ENCODE assay signal across 33 mouse cellular contexts in the genomic region with DNA sequence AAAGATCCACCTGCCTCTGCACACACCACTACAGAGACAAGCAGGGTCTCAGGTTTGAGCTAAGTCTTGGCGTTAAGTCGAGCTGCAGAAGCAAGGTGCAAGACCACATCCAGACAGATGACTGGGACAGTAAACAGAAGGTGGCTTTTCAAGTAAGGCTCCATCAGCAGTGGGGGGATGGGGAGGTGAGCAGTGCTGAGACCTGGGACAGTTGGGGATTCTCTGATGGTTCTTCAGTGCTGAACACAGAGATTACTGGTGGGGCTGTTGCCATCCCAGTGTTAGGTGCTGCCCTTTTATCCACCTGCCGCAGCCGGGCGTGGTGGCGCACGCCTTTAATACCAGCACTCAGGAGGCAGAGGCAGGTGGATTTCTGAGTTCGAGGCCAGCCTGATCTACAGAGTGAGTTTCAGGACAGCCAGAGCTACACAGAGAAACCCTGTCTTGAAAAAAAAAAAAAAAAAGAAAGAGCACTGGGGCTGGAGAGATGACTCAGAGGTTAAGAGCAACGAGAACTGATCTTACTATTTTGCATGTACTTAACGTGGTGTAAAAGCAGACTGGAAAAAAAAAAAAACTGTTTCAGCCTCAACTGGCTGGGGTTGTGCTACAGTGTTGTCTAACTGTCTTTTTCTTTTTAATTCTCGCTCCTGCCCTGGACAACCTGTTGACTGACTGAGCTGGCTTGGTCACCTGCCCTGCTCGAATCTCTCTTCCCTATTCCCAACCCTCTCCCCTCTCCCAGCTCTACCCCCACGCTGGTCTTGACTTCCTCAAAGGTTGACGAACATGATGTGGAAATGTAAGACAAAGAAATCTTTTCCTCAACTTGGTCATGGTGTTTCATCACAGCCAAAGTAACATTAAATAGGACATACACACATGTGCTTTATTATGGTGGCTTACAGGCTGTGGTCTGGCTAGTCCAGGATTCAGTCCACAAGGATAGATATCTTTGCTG. TPM values are rescaled to one million over a fixed set of nuclear protein-coding genes. Genes with fewer than 3 reads are reported as not detected.
DNase-seq lines count a peak whose midpoint lies in the region; ATAC-seq and TF ChIP-seq lines count a peak whose summit lies in the region.
"Had no signal": no experiment of that assay in that cellular context is flagged by ENCODE, and none has a peak within 500 bp of the region (broad histone marks: within the 10 kb centered on the region; RNA-seq: fewer than 3 reads in every experiment).

No protein-coding gene starts in this region.

- H3K4me1 ChIP-seq in embryonic facial prominence, embryonic 11.5 days (ENCODE audit: control insufficient read depth, insufficient read depth, low read length), result no peaks in the 10 kb centered on the region
- H3K4me1 ChIP-seq in embryonic facial prominence, embryonic 10.5 days, result peaks cover 19% of the 10 kb centered on the region
- no peaks in the 10 kb centered on the region for H3K4me1 ChIP-seq in ES-Bruce4 (ENCODE audit: control insufficient read depth, insufficient read depth, low read length)
- peaks cover 70% of the 10 kb centered on the region for H3K4me1 ChIP-seq in bone marrow macrophage, adult 2 months (ENCODE audit: control insufficient read depth, insufficient read depth, low read length)
- H3K4me1 ChIP-seq: embryonic facial prominence, embryonic 13.5 days; heart, embryonic 10.5 days; intestine, embryonic 15.5 days; stomach, embryonic 15.5 days had no signal

- no peaks in the 10 kb centered on the region for H3K9me3 ChIP-seq in embryonic facial prominence, embryonic 11.5 days (replicated peaks; ENCODE audit: control insufficient read depth, low read length)
- H3K9me3 ChIP-seq in embryonic facial prominence, embryonic 10.5 days, result no peaks in the 10 kb centered on the region
- no peaks in the 10 kb centered on the region for H3K9me3 ChIP-seq in ES-Bruce4 (replicated peaks; ENCODE audit: control insufficient read depth, insufficient read depth, low read length, poor library complexity, severe bottlenecking)
- H3K9me3 ChIP-seq: embryonic facial prominence, embryonic 13.5 days; forebrain, embryonic 12.5 days; heart, embryonic 10.5 days; hindbrain, embryonic 10.5 days; intestine, embryonic 15.5 days; midbrain, embryonic 13.5 days; neural tube, embryonic 12.5 days; stomach, embryonic 15.5 days had no signal

- no peak for TF ChIP-seq POLR2A in ES-Bruce4 (IDR thresholded peaks at IDR 0.05; ENCODE audit: insufficient read depth, low read length)
- TF ChIP-seq POLR2A in bone marrow macrophage, adult 2 months (IDR thresholded peaks at IDR 0.05; ENCODE audit: borderline replicate concordance, low read depth, low read length), result no peak

- 84% methylated on average over 14 of the region's 14 CpGs for WGBS in embryonic facial prominence, embryonic 11.5 days
- WGBS in embryonic facial prominence, embryonic 10.5 days, result 85% methylated on average over 14 of the region's 14 CpGs

- ATAC-seq in embryonic facial prominence, embryonic 11.5 days (replicated peaks; ENCODE audit: insufficient number of reproducible peaks, low FRiP score, low TSS enrichment, low read depth), result 0 out of 2 replicates have a peak, but pooled peaks have one; percentile 12
- ATAC-seq in megakaryocyte progenitor cell, adult 5-6 weeks (replicated peaks; ENCODE audit: poor library complexity), result peak; percentile 85
- ATAC-seq: hindbrain, embryonic 16.5 days; intestine, embryonic 15.5 days; midbrain, embryonic 13.5 days had no signal

- TF ChIP-seq CTCF in ES-Bruce4 (IDR thresholded peaks at IDR 0.05; ENCODE audit: low read depth, low read length), result no peak
- TF ChIP-seq CTCF in bone marrow macrophage, adult 2 months (IDR thresholded peaks at IDR 0.05; ENCODE audit: low read depth, low read length), result no peak

- no peak overlapping the region for H3K4me2 ChIP-seq in embryonic facial prominence, embryonic 11.5 days (ENCODE audit: low read depth, low read length)
- H3K4me2 ChIP-seq: embryonic facial prominence, embryonic 13.5 days; forebrain, embryonic 12.5 days; intestine, embryonic 15.5 days; midbrain, embryonic 13.5 days; neural tube, embryonic 12.5 days; stomach, embryonic 15.5 days had no signal

- H3K27me3 ChIP-seq in embryonic facial prominence, embryonic 11.5 days (ENCODE audit: control insufficient read depth, insufficient read depth, low read length), result no peaks in the 10 kb centered on the region
- H3K27me3 ChIP-seq in embryonic facial prominence, embryonic 10.5 days (replicated peaks; ENCODE audit: low read depth, poor library complexity, severe bottlenecking), result no peaks in the 10 kb centered on the region
- H3K27me3 ChIP-seq in ES-Bruce4 (ENCODE audit: control insufficient read depth, insufficient read depth, low read length, poor library complexity, severe bottlenecking), result no peaks in the 10 kb centered on the region
- H3K27me3 ChIP-seq: embryonic facial prominence, embryonic 13.5 days; forebrain, embryonic 12.5 days; intestine, embryonic 15.5 days; midbrain, embryonic 13.5 days; neural tube, embryonic 12.5 days; stomach, embryonic 15.5 days had no signal

- intact Hi-C loops in heart, postnatal 14 days (cut with DNase I), result no loop called here

- no peak for TF ChIP-seq EP300 in ES-Bruce4 (IDR thresholded peaks at IDR 0.05; ENCODE audit: insufficient read depth, low read depth, low read length)

- no peak overlapping the region for H3K4me3 ChIP-seq in embryonic facial prominence, embryonic 11.5 days (ENCODE audit: low read depth, low read length)
- no peak overlapping the region for H3K4me3 ChIP-seq in embryonic facial prominence, embryonic 10.5 days
- H3K4me3 ChIP-seq in ES-Bruce4 (ENCODE audit: low read depth, low read length), result no peak overlapping the region
- peak overlapping the region; percentile 23; the same call in 1 of the 2 replicates for H3K4me3 ChIP-seq in bone marrow macrophage, adult 2 months (ENCODE audit: insufficient read depth, low read length)
- H3K4me3 ChIP-seq: embryonic facial prominence, embryonic 13.5 days; erythroblast, embryonic 14.5 days; forebrain, embryonic 12.5 days; heart, embryonic 10.5 days; hindbrain, embryonic 10.5 days; intestine, embryonic 15.5 days; left cerebral cortex, adult 2 months; midbrain, embryonic 13.5 days; neural tube, embryonic 12.5 days; stomach, embryonic 15.5 days had no signal

- no peaks in the 10 kb centered on the region for H3K36me3 ChIP-seq in embryonic facial prominence, embryonic 11.5 days (replicated peaks; ENCODE audit: control insufficient read depth, insufficient read depth, low read depth, low read length)
- no peaks in the 10 kb centered on the region for H3K36me3 ChIP-seq in embryonic facial prominence, embryonic 10.5 days (replicated peaks)
- no peaks in the 10 kb centered on the region for H3K36me3 ChIP-seq in ES-Bruce4 (ENCODE audit: control insufficient read depth, insufficient read depth, low read length, poor library complexity, severe bottlenecking)
- H3K36me3 ChIP-seq: embryonic facial prominence, embryonic 13.5 days; forebrain, embryonic 12.5 days; heart, embryonic 10.5 days; hindbrain, embryonic 10.5 days; intestine, embryonic 15.5 days; midbrain, embryonic 13.5 days; neural tube, embryonic 12.5 days; stomach, embryonic 15.5 days had no signal

- no peak for DNase-seq in embryonic facial prominence, embryonic 11.5 days (ENCODE audit: low spot score)
- no peak for DNase-seq in embryonic facial prominence, embryonic 10.5 days (ENCODE audit: low spot score)
- no peak for DNase-seq in spleen, adult 12 weeks (ENCODE audit: low spot score)
- DNase-seq in kidney, adult 11 months, result no peak
- no peak for DNase-seq in heart, postnatal 14 days
- DNase-seq: adrenal gland, postnatal 10 days; cerebellum, adult 8-10 months; kidney, adult 9 months; kidney, postnatal 14 days; left cerebral cortex, postnatal 4 days; thymus, postnatal 36 days had no signal

- H3K9ac ChIP-seq in embryonic facial prominence, embryonic 11.5 days (replicated peaks; ENCODE audit: low read length), result no peak overlapping the region
- 0 out of 2 replicates have a peak overlapping the region, but pooled peaks have one; percentile 2 for H3K9ac ChIP-seq in ES-Bruce4 (ENCODE audit: low read depth, poor library complexity, severe bottlenecking)
- H3K9ac ChIP-seq: embryonic facial prominence, embryonic 13.5 days; forebrain, embryonic 12.5 days; intestine, embryonic 15.5 days; liver, embryonic 14.5 days; midbrain, embryonic 13.5 days; neural tube, embryonic 12.5 days; stomach, embryonic 15.5 days had no signal

- H3K27ac ChIP-seq in embryonic facial prominence, embryonic 11.5 days (replicated peaks; ENCODE audit: low read depth, low read length), result no peak overlapping the region
- no peak overlapping the region for H3K27ac ChIP-seq in embryonic facial prominence, embryonic 10.5 days (replicated peaks)
- no peak overlapping the region for H3K27ac ChIP-seq in ES-Bruce4 (ENCODE audit: insufficient read depth, low read length)
- peak overlapping the region; percentile 76 for H3K27ac ChIP-seq in bone marrow macrophage, adult 2 months (ENCODE audit: insufficient read depth, low read depth, low read length)
- H3K27ac ChIP-seq: embryonic facial prominence, embryonic 13.5 days; forebrain, embryonic 12.5 days; heart, embryonic 10.5 days; hindbrain, embryonic 10.5 days; intestine, embryonic 15.5 days; left cerebral cortex, adult 2 months; liver, embryonic 14.5 days; midbrain, embryonic 13.5 days; neural tube, embryonic 12.5 days; stomach, embryonic 15.5 days had no signal

RNA-seq across cellular contexts. Expression of gene Ifitm6, which starts 4.0 kb away (rescaled TPM):
- not detected in 2 replicates for polyA plus RNA-seq in embryonic facial prominence, embryonic 11.5 days (2014; fragmentation: Nextera tagmentation; extraction: Ambion mirVana)
- not detected in 2 replicates for polyA plus RNA-seq in embryonic facial prominence, embryonic 10.5 days (2016; fragmentation: Nextera tagmentation; extraction: Ambion mirVana)
- not detected in 2 replicates for polyA plus RNA-seq in ES-Bruce4 (2011; ENCODE audit: insufficient read depth, insufficient read length, low read depth, missing spikeins)
- 31.9 and 45.4 TPM in 2 replicates for polyA plus RNA-seq in bone marrow macrophage, adult 2 months (2012; ENCODE audit: insufficient read depth, insufficient read length, missing spikeins)
- 81.7 and 90.1 TPM in 2 replicates for total RNA-seq in megakaryocyte progenitor cell, adult 5-6 weeks (2015)
- 37.7 and 55.9 TPM in 2 replicates for total RNA-seq in megakaryocyte progenitor cell, adult 5-6 weeks (2017)
- 1 to 10 TPM in 1 of 2 experiments, under 1 TPM in 1; 0.34 to 1.1 TPM for total RNA-seq in heart, postnatal 14 days (2021)
- total RNA-seq: gastrocnemius, adult 18-20 months; left cerebral cortex, postnatal 4 days; MEL had no signal
- polyA plus RNA-seq: erythroblast, embryonic 14.5 days; forebrain, embryonic 12.5 days; heart, embryonic 10.5 days; hindbrain, embryonic 10.5 days had no signal

RNA-seq across cellular contexts. Expression of gene Gm17387, which starts 7.2 kb away (rescaled TPM):
- polyA plus RNA-seq in embryonic facial prominence, embryonic 11.5 days (2014; fragmentation: Nextera tagmentation; extraction: Ambion mirVana), result not detected in 2 replicates
- not detected in 2 replicates for polyA plus RNA-seq in embryonic facial prominence, embryonic 10.5 days (2016; fragmentation: Nextera tagmentation; extraction: Ambion mirVana)
- not detected in 2 replicates for polyA plus RNA-seq in ES-Bruce4 (2011; ENCODE audit: insufficient read depth, insufficient read length, low read depth, missing spikeins)
- polyA plus RNA-seq in bone marrow macrophage, adult 2 months (2012; ENCODE audit: insufficient read depth, insufficient read length, missing spikeins), result not detected in 2 replicates
- not detected in 2 replicates for total RNA-seq in megakaryocyte progenitor cell, adult 5-6 weeks (2015)
- total RNA-seq in megakaryocyte progenitor cell, adult 5-6 weeks (2017), result not detected in 2 replicates
- total RNA-seq in heart, postnatal 14 days (2021), result not detected
- total RNA-seq: adrenal gland, postnatal 10 days; gastrocnemius, adult 18-20 months; gastrocnemius, postnatal 4 days; layer of hippocampus, adult 8-10 months; left cerebral cortex, adult 2 months; left cerebral cortex, postnatal 4 days; MEL had no signal
- polyA plus RNA-seq: brain, embryonic 14.5 days; embryonic facial prominence, embryonic 13.5 days; erythroblast, embryonic 14.5 days; forebrain, embryonic 12.5 days; heart, embryonic 10.5 days; heart, embryonic 16.5 days; hindbrain, embryonic 10.5 days; hindbrain, embryonic 16.5 days; intestine, embryonic 15.5 days; liver, embryonic 14.5 days; lung, embryonic 16.5 days; midbrain, embryonic 13.5 days; neural tube, embryonic 12.5 days; stomach, embryonic 15.5 days had no signal

RNA-seq across cellular contexts. Expression of gene Ifitm3, which starts 11.2 kb away (rescaled TPM):
- polyA plus RNA-seq in embryonic facial prominence, embryonic 11.5 days (2014; fragmentation: Nextera tagmentation; extraction: Ambion mirVana), result 29.8 and 36.5 TPM in 2 replicates
- polyA plus RNA-seq in embryonic facial prominence, embryonic 10.5 days (2016; fragmentation: Nextera tagmentation; extraction: Ambion mirVana), result 42.6 and 44.7 TPM in 2 replicates
- polyA plus RNA-seq in ES-Bruce4 (2011; ENCODE audit: insufficient read depth, insufficient read length, low read depth, missing spikeins), result 410 and 433 TPM in 2 replicates
- polyA plus RNA-seq in bone marrow macrophage, adult 2 months (2012; ENCODE audit: insufficient read depth, insufficient read length, missing spikeins), result 1,636 and 1,773 TPM in 2 replicates
- 147 and 203 TPM in 2 replicates for total RNA-seq in megakaryocyte progenitor cell, adult 5-6 weeks (2015)
- 49.4 and 56.2 TPM in 2 replicates for total RNA-seq in megakaryocyte progenitor cell, adult 5-6 weeks (2017)
- total RNA-seq in heart, postnatal 14 days (2021), result 10 to 100 TPM; 95.6 to 96.3 TPM

RNA-seq across cellular contexts. Expression of gene B4galnt4, which starts 39.1 kb away (rescaled TPM):
- 15.8 and 19.4 TPM in 2 replicates for polyA plus RNA-seq in embryonic facial prominence, embryonic 11.5 days (2014; fragmentation: Nextera tagmentation; extraction: Ambion mirVana)
- polyA plus RNA-seq in embryonic facial prominence, embryonic 10.5 days (2016; fragmentation: Nextera tagmentation; extraction: Ambion mirVana), result 26.5 and 27.7 TPM in 2 replicates
- 18.3 and 22.2 TPM in 2 replicates for polyA plus RNA-seq in ES-Bruce4 (2011; ENCODE audit: insufficient read depth, insufficient read length, low read depth, missing spikeins)
- polyA plus RNA-seq in bone marrow macrophage, adult 2 months (2012; ENCODE audit: insufficient read depth, insufficient read length, missing spikeins), result not detected in 2 replicates
- 0.84 and 1.3 TPM in 2 replicates for total RNA-seq in megakaryocyte progenitor cell, adult 5-6 weeks (2015)
- total RNA-seq in megakaryocyte progenitor cell, adult 5-6 weeks (2017), result 1.5 and 2.8 TPM in 2 replicates
- total RNA-seq in heart, postnatal 14 days (2021), result under 1 TPM; 0.07 to 0.14 TPM
- total RNA-seq: gastrocnemius, adult 18-20 months had no signal

RNA-seq across cellular contexts. Expression of gene Ifitm1, which starts 54.7 kb away (rescaled TPM):
- 19.9 and 20.1 TPM in 2 replicates for polyA plus RNA-seq in embryonic facial prominence, embryonic 11.5 days (2014; fragmentation: Nextera tagmentation; extraction: Ambion mirVana)
- 8.7 and 13.4 TPM in 2 replicates for polyA plus RNA-seq in embryonic facial prominence, embryonic 10.5 days (2016; fragmentation: Nextera tagmentation; extraction: Ambion mirVana)
- 501 and 504 TPM in 2 replicates for polyA plus RNA-seq in ES-Bruce4 (2011; ENCODE audit: insufficient read depth, insufficient read length, low read depth, missing spikeins)
- polyA plus RNA-seq in bone marrow macrophage, adult 2 months (2012; ENCODE audit: insufficient read depth, insufficient read length, missing spikeins), result 31.2 and 38.0 TPM in 2 replicates
- total RNA-seq in megakaryocyte progenitor cell, adult 5-6 weeks (2015), result 57.8 and 89.8 TPM in 2 replicates
- 33.7 and 37.5 TPM in 2 replicates for total RNA-seq in megakaryocyte progenitor cell, adult 5-6 weeks (2017)
- total RNA-seq in heart, postnatal 14 days (2021), result 1 to 10 TPM; 3.1 to 4.2 TPM

Comparison
In these comparisons a context has a peak if more than half of its experiments do, and no peak if none do; other contexts are left out.
1. RNA of gene Ifitm6, which starts 4.0 kb away (polyA plus RNA-seq): 31.9 to 45.4 TPM in bone marrow macrophage, adult 2 months; not detected in ES-Bruce4, not detected in embryonic facial prominence, embryonic 11.5 days and not detected in embryonic facial prominence, embryonic 10.5 days; every median in the first group is over 10 times any median in the second.